Mouse (Mus musculus) c-Kit-positive CD71-negative TER-119-negative erythroid progenitor cells, embryonic 14.5 days (primary cell): ENCODE data around the gene Stag3.

Experiments
- DNase-seq: peaks from one replicate; pipeline ENCODE4 v3.0.0-alpha.2; 2013; ENCODE audit warnings: low read depth

Stag3 gene

DNA sequence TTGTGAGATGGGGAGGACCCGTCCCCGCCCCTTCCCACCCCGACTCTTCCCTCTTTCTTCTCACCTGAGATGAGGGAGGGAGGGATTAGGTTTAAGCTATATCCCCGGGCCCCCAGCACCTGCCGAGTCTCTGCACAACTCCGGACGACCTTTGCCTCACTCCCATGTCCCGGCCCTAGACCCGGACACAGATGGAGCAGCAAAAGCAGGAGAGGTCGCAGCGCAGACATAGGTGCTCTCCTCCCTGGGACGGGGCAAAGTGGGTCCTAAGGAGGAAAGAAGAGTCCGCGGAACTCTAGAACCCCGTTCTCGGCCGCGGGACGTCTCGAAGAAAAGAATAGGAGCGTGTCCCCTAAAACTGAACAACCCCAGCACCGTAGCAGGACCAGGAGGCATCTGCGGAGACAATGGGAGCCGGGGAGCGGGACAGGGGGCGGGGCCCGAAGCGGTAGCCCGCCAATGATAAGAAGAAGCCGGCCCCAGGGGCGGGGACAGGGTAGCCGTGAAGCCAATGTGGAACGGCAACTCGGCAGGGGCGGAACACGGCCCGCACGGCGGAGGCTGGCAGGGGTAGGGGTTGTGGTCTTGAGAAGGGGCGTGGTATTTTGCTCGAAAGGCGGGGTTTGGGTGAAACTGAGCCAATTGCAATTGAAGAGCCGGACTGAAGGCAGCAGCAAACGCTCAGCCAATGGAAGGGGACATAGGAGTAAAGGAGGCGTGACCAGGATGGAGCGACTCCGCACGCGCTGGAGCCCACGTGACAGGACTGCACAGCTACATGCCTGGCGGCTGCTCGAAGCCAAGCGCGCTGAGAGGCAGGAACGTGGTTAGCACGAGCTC, at the start of gene Stag3, which contains the start of the genes Gm43720 and Gpc2:
Gene Stag3, plus strand, starts transcription at position 656 of the 840 bp plus-strand sequence.
Gene Gm43720, minus strand, starts transcription at position 374 of the 840 bp plus-strand sequence.
Gene Gpc2, minus strand, starts transcription at position 421 of the 840 bp plus-strand sequence.
- DNase-seq, result peak; percentile 90

DNA sequence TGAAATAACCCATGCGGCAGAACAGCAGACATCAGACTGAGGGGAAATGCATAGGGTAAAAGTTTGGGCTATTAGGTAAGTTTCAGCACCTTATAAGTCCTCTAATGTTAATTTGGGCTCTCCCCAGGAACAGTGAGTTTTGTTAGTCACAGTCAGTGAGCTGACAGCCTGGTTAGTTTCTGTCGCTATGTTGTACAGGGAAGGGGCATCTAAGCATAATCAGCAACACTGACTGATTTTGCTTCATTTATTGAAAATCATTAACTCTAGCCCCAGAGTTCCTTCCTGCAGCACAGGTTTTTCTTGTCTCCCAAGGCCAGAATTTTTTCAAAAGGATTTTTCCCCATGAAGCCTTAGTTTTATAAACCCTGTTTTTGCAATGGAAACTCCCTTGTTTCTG, 46.3 kb upstream of the Stag3 start:
- no peak for DNase-seq

DNA sequence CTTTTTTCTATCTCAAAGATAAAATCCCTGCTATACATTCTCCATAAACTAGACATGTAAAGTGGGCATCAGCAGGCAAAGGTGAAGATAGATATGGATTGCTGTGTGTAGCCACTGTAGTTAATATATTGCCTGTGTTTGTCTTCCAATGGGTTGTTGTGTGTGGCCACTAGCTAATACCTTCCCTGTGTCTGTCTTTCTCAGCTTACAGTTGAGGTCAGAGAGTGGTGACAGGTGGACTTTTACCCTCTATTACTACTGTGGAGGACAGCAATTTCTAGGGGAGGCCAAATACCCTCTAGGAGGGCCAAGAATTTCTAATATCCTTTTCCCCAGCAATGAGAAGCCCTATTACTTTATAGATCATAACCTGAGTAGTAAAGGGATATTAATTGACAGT, 45.8 kb upstream of the Stag3 start:
- no peak for DNase-seq

DNA sequence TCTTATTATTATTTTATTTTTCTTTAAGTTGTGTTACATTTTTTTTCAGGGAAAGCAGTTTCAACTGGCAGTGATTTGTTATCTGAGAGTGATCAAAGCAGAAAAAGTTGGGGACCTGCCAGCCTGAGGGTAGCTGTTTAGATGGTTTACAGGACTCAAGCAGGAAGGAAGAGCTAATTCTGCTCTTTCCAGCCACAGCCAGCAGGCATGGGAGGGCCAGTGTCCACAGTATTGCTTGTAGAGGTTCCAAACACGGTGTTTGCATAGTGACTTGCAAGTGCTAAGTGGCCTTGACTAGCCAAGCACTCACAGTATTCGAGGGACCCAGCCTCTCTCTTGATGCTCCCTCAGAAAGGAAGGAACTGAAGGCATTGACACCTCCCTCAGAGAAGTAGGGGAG, 38.5 kb upstream of the Stag3 start:
- no peak for DNase-seq

DNA sequence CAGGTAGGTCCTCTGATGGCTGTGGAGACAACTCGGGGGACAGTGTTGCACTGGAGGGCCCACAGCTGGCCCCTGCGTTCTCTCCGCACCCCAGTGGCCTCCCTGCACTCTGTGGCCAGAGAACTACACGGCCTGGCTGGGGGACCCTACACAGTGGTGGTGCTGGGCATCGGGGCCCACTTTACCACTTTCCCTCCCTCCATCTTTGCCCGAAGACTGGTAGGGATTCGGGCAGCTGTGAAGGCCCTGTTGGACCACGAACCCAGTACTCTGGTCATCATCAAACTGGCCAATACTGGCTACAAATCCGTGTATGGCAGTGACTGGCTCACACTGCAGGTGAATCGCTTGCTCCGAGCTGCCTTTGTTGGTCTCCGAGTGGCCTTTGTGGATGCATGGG, 28.9 kb upstream of the Stag3 start:
- DNase-seq, result no peak

DNA sequence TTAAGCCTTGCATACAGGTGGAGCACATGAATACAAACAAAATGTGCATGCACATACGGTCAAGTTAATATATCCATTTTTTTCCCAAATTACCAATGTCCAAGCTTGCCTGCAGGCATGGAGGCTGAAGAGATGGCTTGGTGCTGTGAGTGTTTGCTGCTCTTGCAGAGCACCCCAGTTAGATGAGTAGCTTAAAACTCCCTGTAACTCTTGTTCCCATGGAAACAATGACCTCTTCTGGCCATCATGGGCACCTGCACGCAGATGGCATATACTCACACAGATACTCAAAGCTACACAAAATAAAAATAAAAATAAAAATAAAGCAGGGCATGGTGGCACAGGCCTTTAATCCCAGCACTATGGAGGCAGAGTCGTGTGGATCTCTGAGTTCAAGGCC, 27.0 kb upstream of the Stag3 start:
- DNase-seq, result no peak

DNA sequence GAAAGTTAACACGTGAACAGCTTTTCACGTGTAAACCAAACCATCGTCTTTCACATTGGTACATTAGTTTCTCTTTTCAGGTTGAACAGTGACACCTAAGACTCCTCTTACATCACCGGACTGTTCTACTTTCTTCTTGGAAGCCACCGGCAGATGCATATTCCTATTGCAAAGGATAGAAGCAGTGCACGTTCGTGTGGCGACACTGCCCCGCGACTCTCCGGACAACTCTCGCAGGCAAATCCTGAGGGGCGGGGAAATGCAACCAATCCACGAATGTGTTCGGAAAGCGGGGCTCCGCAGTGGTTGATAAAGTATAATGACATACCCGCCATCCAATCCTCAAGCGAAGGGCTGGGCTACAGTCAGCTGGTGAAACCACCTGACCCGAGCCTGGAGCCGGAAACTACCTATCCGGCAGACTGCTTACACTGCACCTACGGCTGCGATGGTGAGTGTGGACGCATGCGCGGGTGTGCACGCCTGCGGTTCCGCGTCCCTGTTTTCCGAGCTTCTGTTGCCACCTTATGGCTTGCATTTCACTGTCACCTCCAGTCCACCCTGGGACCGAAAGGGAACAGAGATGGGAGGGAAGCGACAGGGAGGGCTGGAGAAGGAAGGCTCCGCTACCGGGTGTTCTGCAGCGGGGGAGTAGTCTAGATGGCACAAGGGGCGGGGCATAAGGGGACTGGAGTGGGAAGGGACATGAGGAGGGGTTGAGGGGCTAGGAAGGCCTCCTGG, 24.5 kb upstream of the Stag3 start, which contains the start of gene Lamtor4:
Gene Lamtor4, plus strand, starts transcription at position 130 of the 741 bp plus-strand sequence.
- peak; percentile 89 for DNase-seq

DNA sequence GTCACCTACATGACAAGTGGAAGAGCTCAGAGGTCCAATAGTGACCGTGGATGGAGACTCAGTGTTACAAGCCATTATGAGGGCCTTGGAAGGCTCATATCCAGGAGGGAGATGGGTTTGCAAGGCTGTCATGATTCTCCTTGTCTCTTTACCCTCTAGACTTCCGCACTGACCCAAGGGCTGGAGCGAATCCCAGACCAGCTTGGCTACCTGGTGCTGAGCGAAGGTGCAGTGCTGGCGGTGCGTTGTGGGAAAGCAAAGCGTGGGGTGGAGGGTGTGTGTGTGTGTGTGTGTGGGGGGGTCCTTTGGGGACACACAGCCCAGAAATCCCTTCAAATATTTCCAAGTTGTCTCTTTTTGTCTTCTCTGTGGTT, 24.0 kb upstream of the Stag3 start:
- DNase-seq, result no peak

DNA sequence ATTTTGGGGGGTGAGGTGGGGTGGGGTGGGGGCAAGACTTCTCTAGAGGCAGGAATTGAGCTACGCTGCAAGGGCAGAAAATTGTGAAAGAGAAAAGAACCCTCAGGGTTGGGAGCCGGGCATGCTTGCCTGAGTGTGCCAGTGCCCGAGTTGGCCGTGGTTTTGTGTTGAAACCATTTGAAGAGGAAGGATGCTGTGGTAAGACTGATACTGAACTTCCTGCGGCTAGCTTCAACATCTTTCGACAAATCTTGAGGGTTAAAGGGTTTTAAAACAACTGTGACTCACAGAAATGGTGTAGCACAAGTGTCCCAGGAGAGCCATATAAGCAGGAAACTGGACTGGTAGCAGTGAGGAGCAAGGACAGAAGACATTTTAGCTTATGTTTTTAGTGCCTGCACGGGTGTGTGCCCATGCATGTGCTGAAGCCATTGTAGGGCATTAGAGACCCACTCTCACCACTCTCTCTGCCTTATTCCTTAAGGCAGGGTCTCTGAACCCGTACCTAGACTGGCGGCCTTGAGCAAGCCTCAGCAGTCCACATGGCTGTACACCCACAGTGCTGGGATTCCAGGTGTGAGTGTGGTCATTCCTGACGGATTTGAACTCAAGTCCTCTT, 23.0 kb upstream of the Stag3 start:
- peak; percentile 60 for DNase-seq

DNA sequence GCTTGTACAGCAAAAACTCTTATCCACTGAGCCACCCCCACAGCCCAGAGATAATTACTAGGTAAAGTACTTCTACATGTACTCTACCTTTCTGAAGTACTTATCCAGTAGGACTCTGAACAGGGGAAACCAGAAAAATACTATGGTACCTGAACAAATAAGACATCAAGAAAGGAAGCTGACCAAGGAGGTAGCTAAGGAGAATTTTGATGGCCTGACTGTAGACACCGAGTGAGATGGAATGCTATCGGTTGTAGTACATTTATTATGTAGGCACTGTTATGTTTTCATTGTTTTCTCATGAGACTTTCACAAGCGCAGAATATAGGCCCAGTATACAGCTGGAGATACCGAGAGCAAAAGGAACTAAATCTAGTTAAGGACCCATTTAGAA, 22.5 kb upstream of the Stag3 start:
- no peak for DNase-seq

DNA sequence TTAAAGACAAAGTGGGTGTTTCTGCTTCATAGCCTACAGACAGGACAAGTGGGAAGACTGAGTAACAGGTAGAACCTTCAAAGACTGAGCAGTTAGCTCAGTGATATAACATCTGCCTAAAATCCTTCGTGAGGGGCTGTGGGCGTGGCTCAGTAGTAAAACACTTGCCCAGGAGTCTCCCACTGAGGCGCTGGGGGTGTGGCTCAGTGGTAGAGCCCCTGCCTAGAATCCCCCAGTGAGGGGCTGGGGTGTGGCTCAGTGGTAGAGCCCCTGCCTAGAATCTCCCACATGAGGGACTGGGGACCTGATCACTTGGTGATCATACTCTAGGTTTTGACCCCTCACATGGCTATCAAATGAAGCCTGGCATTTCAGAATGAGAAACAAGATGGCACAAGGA, 22.0 kb upstream of the Stag3 start:
- DNase-seq, result no peak

DNA sequence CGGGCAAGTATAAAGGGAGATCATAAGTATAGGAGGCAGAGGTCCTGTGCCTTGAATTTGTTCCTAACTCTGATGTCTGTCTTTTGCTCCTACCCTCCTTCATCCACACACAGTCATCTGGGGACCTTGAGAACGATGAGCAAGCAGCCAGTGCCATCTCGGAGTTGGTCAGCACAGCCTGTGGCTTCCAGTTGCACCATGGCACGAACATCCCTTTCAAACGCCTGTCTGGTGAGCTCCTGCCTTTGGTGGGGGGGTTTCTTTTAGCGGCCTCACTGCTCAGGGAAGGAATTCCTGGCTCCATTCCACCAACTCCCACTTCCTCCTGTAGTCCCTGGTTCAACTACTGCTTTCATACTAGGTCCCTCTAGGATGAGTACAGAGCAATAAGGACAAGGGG, 21.5 kb upstream of the Stag3 start:
- no peak for DNase-seq

DNA sequence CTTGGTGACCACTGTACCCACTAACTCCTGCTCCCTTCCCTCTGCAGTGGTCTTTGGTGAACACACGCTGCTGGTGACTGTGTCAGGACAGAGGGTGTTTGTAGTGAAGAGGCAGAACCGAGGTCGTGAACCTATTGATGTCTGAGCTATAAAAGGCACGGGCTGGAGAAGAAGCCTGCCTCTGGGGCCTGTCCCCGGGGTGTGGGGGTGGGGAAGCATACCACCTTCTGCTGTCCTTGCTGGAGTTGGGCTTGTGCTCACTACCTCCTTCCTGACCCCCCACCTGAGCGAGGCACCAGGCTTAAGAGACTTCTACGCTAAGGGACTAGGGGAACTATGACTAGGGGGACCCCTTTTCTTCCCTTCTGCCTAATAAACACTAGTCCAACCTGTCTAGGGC, 21.0 kb upstream of the Stag3 start:
- no peak for DNase-seq

DNA sequence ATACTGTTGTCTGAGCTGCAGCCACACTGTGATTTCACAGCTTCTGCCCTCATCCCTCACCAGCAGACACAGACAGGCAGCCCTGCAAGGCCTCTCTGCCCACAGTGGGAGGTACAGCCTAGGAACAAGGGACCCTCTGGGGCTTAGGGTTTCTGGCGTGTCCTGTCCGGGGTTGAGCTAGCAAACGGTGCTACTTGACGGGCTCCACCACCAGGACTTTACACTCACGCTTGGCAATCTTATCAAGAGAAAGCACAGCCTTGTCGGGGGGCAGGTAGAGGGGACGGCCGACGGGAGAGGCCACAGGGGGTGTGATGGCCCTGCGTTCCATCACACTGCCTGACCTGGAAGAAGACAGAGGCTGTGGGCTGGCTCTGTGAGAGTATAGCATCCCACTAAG, 20.0 kb upstream of the Stag3 start:
- DNase-seq, result no peak

DNA sequence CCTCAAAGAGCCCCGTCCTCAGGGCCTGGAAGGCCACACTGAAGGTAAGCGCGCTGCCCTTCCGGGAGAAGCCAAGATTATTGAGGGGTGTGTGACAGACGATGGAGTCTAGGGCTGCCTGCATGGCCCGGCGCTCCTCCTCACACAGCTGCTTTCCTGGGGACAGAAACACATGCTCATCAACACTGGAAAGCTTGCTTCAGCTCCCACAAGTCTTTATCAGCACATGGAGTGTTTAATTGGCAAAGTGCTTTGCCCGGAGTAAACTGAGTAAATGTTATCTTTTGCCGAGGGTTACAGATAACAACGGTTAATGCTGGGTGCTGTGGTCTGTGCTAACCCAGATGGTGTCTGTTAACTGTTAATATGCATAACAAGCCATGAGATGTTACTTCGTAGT, 19.2 kb upstream of the Stag3 start:
- no peak for DNase-seq

DNA sequence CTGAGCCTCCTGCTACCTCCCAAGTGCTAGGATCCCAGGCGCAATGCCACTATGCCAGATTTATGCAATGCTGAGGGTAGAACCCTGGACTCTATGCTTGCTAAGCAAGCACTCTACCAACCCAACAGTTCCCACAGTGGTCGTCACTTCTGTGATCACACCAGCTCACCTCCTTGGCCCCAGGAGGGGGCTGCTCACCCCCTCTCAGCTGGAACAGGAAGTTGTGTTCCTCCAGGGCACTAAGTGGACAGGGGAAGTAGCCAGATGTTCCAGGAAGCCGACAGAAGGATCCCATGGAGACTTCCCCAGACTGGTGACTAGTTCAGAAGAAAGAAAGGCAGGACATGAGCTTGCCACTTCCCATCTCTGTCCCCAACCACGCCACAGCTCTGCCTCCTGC, 18.0 kb upstream of the Stag3 start:
- DNase-seq, result no peak

DNA sequence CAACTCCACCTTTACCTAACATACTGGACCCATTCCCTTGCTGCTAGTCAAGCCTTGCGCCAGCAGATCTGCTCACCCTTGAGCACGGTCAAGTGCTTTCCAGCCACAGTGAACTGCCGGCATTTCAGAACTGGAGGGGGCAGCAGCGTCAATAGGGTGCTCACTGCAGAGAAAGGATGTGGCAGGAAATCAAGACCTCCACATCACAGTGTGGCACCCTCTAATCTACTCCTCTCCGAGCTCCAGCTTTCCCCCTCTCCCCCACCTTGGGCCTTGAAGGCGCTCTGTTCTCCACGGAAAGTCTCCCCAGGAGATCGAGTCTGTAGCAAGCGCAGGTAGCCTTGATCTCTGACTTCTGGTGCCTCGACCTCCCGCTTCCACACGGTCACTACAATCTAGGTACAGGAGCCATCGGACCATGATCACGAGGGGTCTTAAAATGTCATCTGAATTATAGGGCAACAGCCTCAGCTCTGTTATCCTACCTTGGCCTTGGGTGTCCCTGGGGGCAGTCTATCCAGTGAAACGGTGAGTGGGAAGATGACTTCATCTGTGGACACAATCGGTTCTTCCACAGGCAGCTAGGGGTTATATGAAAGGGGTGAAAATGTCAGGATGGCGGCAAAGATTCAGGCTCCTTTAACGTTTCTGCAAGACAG, 17.3 kb upstream of the Stag3 start:
- no peak for DNase-seq

DNA sequence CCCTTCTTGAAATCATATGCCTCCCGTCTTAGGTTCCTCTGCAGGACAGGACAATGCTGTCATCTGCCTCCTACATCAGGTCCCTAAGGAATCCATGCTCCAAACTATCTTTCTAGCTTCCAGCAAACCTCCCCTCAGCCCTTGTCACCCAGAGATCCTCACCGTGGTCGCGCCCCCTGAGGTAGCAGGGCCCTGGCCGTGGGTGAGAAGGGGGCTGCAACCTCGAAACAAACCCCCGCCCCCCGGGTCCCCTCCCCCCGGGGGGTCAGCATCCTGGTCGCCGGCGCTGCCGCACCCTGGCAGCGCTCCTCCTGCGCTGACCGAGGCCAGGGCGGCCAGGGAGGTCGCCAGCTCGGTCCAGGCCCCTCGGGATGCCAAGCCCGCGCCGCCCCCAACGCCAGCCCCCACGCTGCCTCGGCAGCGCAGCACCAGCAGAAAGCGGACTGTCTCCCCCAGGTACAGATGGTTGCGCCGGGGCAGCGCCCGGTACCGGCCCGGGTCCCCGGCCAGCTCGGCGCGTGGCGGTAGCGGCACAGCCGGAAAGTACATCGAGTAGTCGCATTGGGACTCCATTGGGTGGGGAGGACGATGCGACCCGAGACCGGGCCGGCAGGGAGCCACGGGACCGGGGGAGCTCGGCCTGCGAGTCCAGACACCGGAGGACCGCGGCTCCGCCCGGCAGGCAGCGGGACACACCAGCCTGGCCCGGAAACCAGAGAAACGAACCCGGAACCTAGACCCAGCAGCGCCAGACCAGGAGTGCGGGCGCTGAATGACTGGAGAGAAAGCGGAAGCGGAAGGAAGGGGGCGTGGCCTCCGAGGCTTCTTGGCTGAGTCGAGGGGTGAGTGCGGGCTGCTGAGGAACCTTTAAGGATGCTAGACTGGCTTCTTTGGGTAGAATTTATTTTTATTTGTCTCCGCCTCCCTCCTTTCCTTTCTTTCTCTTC, 16.5 kb upstream of the Stag3 start, which contains the start of gene BC037034:
Gene BC037034, minus strand, starts transcription at position 774 of the 947 bp plus-strand sequence.
- DNase-seq, result peak; percentile 93

DNA sequence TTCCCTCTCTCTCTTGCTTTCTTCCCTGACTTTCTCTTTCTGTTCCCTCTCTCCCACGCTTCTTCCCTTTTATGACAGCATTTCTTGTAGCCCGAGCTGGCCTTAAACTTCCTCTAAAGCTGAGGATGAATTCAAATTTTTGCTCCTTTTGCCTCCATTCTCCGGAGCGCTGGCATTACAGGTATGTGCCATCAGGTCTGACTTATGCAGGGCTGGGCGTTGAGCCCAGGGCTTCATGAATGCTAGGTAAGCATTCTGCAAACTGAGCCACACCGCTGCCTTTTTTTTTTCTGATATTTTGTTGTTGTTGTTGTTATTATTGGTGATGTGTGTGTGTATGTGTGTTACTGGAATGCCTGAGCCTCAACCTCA, 15.8 kb upstream of the Stag3 start:
- DNase-seq, result no peak

DNA sequence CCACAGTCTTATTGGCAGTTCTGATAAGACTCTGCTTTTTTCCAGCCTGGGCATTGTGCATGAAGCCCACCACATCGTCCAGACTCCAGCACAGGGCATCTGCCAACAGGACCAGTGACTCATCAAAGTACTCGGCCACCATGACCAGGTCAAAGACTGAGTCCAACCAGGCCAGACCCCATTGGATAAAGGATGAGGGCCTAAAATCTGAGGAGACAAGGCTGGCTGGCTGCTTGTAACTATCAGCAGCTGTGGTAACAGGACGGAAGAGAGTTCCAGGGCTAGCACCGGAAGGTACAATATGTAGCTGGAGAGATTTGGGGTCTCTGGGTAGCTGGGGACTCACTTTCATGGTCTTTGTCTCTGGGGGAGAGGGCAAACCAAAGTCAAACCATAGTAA, 14.3 kb upstream of the Stag3 start:
- DNase-seq, result no peak

DNA sequence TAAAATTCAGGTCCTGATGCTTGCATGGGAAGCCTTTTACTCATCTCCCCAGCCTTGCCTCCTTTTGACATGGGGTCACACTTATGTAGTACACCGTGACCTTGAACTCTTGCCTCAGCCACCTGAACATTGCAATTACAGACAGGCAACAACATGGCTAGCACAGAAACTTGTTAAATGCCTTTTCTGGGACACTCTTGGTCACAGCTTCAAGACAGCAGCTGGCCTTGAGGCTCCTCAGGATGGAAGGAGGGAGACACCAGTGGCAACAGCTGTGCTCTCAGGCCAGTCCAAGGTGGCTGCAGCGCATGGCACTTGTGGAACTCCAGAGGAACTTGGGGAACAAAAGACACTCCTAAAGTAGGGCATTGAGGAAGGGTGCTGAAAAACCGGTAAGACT, 12.9 kb upstream of the Stag3 start:
- DNase-seq, result no peak
